Mouse (Mus musculus) E14TG2a.4 (cell line): ENCODE data around the gene H2al1b.

ENCODE experiments used
- CTCF ChIP-seq: conservative IDR thresholded peaks from 2 replicates; pipeline ENCODE4 v1.5.1; 2014; ENCODE audit warnings: low read length
- POU5F1 ChIP-seq: IDR thresholded peaks from 2 replicates; pipeline ENCODE4 v1.6.1; 2014; ENCODE audit warnings: low read length, borderline replicate concordance

GRCm38 (mm10) chrX:11254521-11255207 lies 47.6 kb upstream of the H2al1b start:
- TF ChIP-seq CTCF (no peak), POU5F1 (no peak)
